Mouse (Mus musculus) lung, adult 2 months (tissue): ENCODE data around the gene Gm17617. TPM values are rescaled to one million over a fixed set of nuclear protein-coding genes. Genes with fewer than 3 reads are reported as not detected.

ENCODE experiments used
- DNase-seq: peaks from one replicate; pipeline ENCODE4 v3.0.0; 2022
- H3K4me1 ChIP-seq: fragments of 200-500 bp; 2 replicates; pipeline ENCODE4 v1.6.1; 2011; ENCODE audit warnings: low read length; ENCODE audit not compliant: control insufficient read depth, insufficient read depth
- H3K4me3 ChIP-seq: fragments of 200-500 bp; replicated peaks from 2 replicates; pipeline ENCODE3; 2011; ENCODE audit warnings: low read depth, mild to moderate bottlenecking, control low read depth, low read length; ENCODE audit errors: extremely low read depth
- CTCF ChIP-seq: fragments of 200-500 bp; IDR thresholded peaks from 2 replicates; pipeline ENCODE4 v1.5.1; 2011; ENCODE audit warnings: mild to moderate bottlenecking, low read length, control low read depth; ENCODE audit not compliant: insufficient read depth
- POLR2A ChIP-seq: fragments of 200-500 bp; IDR thresholded peaks from 2 replicates; pipeline ENCODE4 v1.6.1; 2011; ENCODE audit warnings: low read depth, mild to moderate bottlenecking, control low read depth, low read length, borderline replicate concordance; ENCODE audit errors: extremely low read depth
- WGBS: fragments of 180-500 bp; shearing (Covaris S2); methylation state at CpG from one replicate; pipeline ENCODE4 v1.1.7; 2018; 5-methylcytosine and 5-hydroxymethylcytosine counted together
- polyA plus RNA-seq: library from polyadenylated mRNA; depleted of rRNA; stranded (reverse); fragments of >200 nt; gene quantifications from 2 replicates; pipeline ENCODE4 v1.2.3, GENCODE M21; 2012

The Gm17617 gene
- polyA plus RNA-seq, 1 experiment: not detected

- no peaks in the 10 kb centered on the region for H3K4me1 ChIP-seq
- WGBS: 90% methylated on average over 2 of the region's 2 CpGs
- TF ChIP-seq POLR2A: no peak
- TF ChIP-seq CTCF: no peak
- H3K4me3 ChIP-seq: no peak overlapping the region
- DNase-seq: no peak
Observed at GRCm38 (mm10) chr13:55140271-55140670, 6.9 kb upstream of the Gm17617 start.

DNA sequence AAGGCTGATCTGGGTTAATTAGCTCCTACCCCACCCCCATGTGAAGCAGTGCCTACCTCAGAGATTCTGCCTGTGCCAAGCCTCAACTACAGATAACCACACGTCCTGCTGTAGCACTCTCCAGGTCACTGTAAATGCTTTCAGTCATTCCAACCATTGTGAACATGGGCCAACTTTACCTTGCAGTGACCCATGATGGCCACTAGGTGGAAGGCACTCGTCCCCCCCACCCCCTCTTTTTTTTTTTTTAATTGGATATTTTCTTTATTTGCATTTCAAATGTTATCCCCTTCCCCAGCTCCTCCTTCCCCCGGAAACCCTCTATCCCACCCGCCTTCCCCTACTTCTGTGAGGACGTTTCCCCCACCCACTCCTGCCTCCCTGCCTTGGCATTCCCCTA, 2.0 kb upstream of the Gm17617 start:
- DNase-seq: no peak
- H3K4me3 ChIP-seq: no peak overlapping the region
- WGBS: 12% methylated on average over 5 of the region's 5 CpGs
- H3K4me1 ChIP-seq: no peaks in the 10 kb centered on the region
- TF ChIP-seq POLR2A (no peak), CTCF (peak; percentile 56)

GRCm38 (mm10) chr13:55124903-55125302, 8.4 kb downstream of the Gm17617 start:
- Histone ChIP-seq H3K4me3 (no peak overlapping the region), H3K4me1 (no peaks in the 10 kb centered on the region)
- no peak for DNase-seq
- WGBS: 77% methylated on average over 6 of the region's 6 CpGs
- no peak for TF ChIP-seq POLR2A
- TF ChIP-seq CTCF: no peak

- WGBS: 79% methylated on average over 6 of the region's 6 CpGs
Observed at GRCm38 (mm10) chr13:55114375-55114774, 19.0 kb downstream of the Gm17617 start.

DNA sequence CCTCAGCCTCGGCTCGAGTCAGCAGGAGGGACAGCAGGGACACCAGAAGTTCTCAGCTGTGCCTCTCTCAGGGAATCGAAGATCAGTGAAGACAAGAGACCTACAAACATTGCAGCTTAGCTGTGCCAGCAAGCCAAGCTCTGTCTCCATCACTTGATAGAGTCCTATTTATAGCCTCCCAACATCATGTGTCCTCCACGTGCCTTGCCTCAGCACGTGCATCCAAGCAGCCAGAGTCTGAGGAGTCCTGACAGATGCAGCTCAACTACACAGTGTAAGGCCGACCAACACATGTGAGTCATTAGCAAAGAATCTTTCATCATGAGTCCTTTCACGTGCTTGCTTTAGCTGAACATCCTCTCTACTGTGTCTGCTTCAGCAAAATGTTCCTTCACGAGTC, 25.7 kb downstream of the Gm17617 start:
- DNase-seq: no peak
- 64% methylated on average over 8 of the region's 8 CpGs for WGBS
- peaks cover 7% of the 10 kb centered on the region for H3K4me1 ChIP-seq
- TF ChIP-seq POLR2A: no peak
- no peak for TF ChIP-seq CTCF
- H3K4me3 ChIP-seq: no peak overlapping the region

More at GRCm38 (mm10) chr13:55114375-55114774, 19.0 kb downstream of the Gm17617 start:
- no peak for TF ChIP-seq POLR2A
- no peak for TF ChIP-seq CTCF
- no peak overlapping the region for H3K4me3 ChIP-seq
- no peaks in the 10 kb centered on the region for H3K4me1 ChIP-seq
- DNase-seq: no peak

DNA sequence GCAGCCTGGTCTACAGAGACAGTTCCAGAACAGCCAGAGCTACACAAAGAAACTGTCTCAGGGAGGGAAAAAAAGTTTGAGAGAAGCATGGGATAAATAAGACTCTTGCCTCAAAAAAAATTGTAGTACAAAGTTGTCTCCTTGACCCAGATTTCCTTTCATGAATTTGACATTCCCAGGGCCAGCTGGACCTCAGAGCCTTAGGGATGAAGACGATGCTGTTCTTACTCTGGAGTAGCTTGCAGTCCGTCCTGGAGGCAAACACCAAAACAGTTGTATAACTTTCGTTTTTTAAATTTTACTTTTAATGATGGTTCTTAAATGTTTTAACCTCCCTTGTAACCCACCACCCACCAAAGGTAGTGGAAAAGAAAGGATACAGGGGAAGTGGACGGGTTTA, 26.2 kb downstream of the Gm17617 start:
- H3K4me3 ChIP-seq: no peak overlapping the region
- WGBS: 77% methylated on average over 4 of the region's 4 CpGs
- TF ChIP-seq POLR2A: no peak
- no peak for TF ChIP-seq CTCF
- peaks cover 7% of the 10 kb centered on the region for H3K4me1 ChIP-seq
- DNase-seq: no peak

- 18% methylated on average over 8 of the region's 8 CpGs for WGBS
- Histone ChIP-seq H3K4me1 (peaks cover 7% of the 10 kb centered on the region), H3K4me3 (peak overlapping the region; percentile 96)
- no peak for DNase-seq
- TF ChIP-seq POLR2A (no peak), CTCF (no peak)
Observed at GRCm38 (mm10) chr13:55105953-55106691, 27.2 kb downstream of the Gm17617 start.

- Histone ChIP-seq H3K4me1 (peaks cover 9% of the 10 kb centered on the region), H3K4me3 (peak within 1 kb of the TSS; percentile 96)
- WGBS: under 1% methylated on average over 66 of the region's 66 CpGs
- DNase-seq: peak; percentile 97
- TF ChIP-seq CTCF: no peak
- TF ChIP-seq POLR2A: peak; percentile 95
Observed at GRCm38 (mm10) chr13:55105045-55105952, 28.0 kb downstream of the Gm17617 start, which contains the start of gene Zfp346. TSS of gene Zfp346 (plus strand) at chr13:55105311.

DNA sequence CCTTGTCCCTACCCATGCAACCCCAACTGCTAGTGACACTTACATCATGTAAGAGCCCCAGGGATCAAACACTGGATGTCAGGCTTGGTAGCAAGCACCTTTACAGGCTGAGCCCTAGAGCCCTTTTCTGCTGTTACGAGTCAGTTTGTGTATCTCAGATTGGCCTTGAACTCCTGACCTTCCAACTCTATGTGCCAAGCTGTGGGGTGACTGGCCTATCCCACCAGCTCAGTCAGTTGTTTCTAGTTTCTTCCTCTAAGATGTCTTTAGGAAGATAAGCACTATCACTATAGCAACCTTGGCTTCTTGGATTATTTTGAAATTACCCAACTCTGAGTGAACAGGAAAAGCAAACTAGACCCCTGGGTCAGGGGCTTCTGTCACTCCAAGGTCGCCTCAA, 30.0 kb downstream of the Gm17617 start:
- H3K4me1 ChIP-seq: peaks cover 13% of the 10 kb centered on the region
- TF ChIP-seq POLR2A (no peak), CTCF (no peak)
- whole genome bisulfite sequencing: 47% methylated on average over 2 of the region's 2 CpGs
- H3K4me3 ChIP-seq: no peak overlapping the region
- no peak for DNase-seq
